Mouse (Mus musculus) midbrain, postnatal 0 days (tissue): Measurements from ENCODE around the gene Cwc15. TPM values are rescaled to one million over a fixed set of nuclear protein-coding genes. Genes with fewer than 3 reads are reported as not detected.

Experiments
- ATAC-seq: fragments of 200-750 bp; cut with Nextera tagmentation; 2 replicates; pipeline ENCODE4 v1.8.0; 2017; ENCODE audit warnings: moderate number of reproducible peaks, mild to moderate bottlenecking, moderate TSS enrichment, moderate library complexity; ENCODE audit not compliant: low FRiP score
- DNase-seq: peaks from one replicate; pipeline ENCODE4 v3.0.0-alpha.2; 2015; ENCODE audit warnings: low spot score
- H3K27ac ChIP-seq: fragments of 300-500 bp; sonication (generic); 2 replicates; pipeline ENCODE4 v1.5.1; 2014; ENCODE audit warnings: low read depth, mild to moderate bottlenecking, low read length, mixed read lengths
- H3K27me3 ChIP-seq: fragments of 300-500 bp; sonication (generic); 2 replicates; pipeline ENCODE4 v1.6.1; 2014; ENCODE audit warnings: low read length, control low read depth, mixed read lengths; ENCODE audit not compliant: insufficient read depth
- H3K36me3 ChIP-seq: fragments of 300-500 bp; sonication (generic); 2 replicates; pipeline ENCODE4 v1.6.1; 2014; ENCODE audit warnings: low read length, control low read depth, mixed read lengths; ENCODE audit not compliant: insufficient read depth
- H3K4me1 ChIP-seq: fragments of 300-500 bp; sonication (generic); 2 replicates; pipeline ENCODE4 v1.6.1; 2014; ENCODE audit warnings: mild to moderate bottlenecking, control low read depth, antibody characterized with exemption, low read length, mixed read lengths; ENCODE audit not compliant: insufficient read depth
- H3K4me2 ChIP-seq: fragments of 300-500 bp; sonication (generic); 2 replicates; pipeline ENCODE4 v1.6.1; 2014; ENCODE audit warnings: low read depth, mild to moderate bottlenecking, low read length, mixed read lengths; ENCODE audit not compliant: poor library complexity, severe bottlenecking
- H3K4me3 ChIP-seq: fragments of 300-500 bp; sonication (generic); 2 replicates; pipeline ENCODE4 v1.5.1; 2014; ENCODE audit warnings: low read depth, mild to moderate bottlenecking, low read length, moderate library complexity
- H3K9ac ChIP-seq: fragments of 300-500 bp; sonication (generic); replicated peaks from 2 replicates; pipeline ENCODE4 v1.6.1; 2014; ENCODE audit warnings: mild to moderate bottlenecking, low read length, moderate library complexity, mixed read lengths; ENCODE audit not compliant: poor library complexity, severe bottlenecking
- H3K9me3 ChIP-seq: fragments of 300-500 bp; sonication (generic); 2 replicates; pipeline ENCODE4 v1.6.1; 2016; ENCODE audit warnings: low read length, control low read depth
- CTCF ChIP-seq: IDR thresholded peaks from 2 replicates; pipeline ENCODE4 v1.5.1; 2016; ENCODE audit warnings: antibody characterized with exemption, mild to moderate bottlenecking
- WGBS: fragments of 180-500 bp; shearing (Covaris S2); extraction: QIAGEN DNeasy Blood & Tissue Kit; methylation state at CpG from one replicate; pipeline ENCODE4 v1.1.7; 2014; 5-methylcytosine and 5-hydroxymethylcytosine counted together
- polyA plus RNA-seq: library from polyadenylated mRNA; unstranded; fragments of >200 nt; fragmentation: Nextera tagmentation; extraction: Ambion mirVana; gene quantifications from 2 replicates; pipeline ENCODE4 v1.2.1, GENCODE M21; 2015
- total RNA-seq: library from RNA; depleted of rRNA; stranded (reverse); fragments of >200 nt; gene quantifications from 2 replicates; pipeline ENCODE4 v1.2.3, GENCODE M21; 2014; rRNA removed

The Cwc15 gene
- total and polyA plus RNA-seq, 2 experiments from 2014 or later: 50.4 to 140 TPM

- Histone ChIP-seq H3K4me2 (no peak overlapping the region), H3K27ac (no peak overlapping the region), H3K36me3 (peaks cover 45% of the 10 kb centered on the region), H3K4me1 (no peaks in the 10 kb centered on the region), H3K4me3 (no peak overlapping the region), H3K27me3 (no peaks in the 10 kb centered on the region), H3K9me3 (no peaks in the 10 kb centered on the region), H3K9ac (no peak overlapping the region)
- 91% methylated on average over 9 of the region's 9 CpGs for WGBS
- ATAC-seq (no peak), DNase-seq (no peak)
- no peak for TF ChIP-seq CTCF
Measured at GRCm38 (mm10) chr9:14559996-14560395, 59.6 kb downstream of the Cwc15 start.

Other genes with a start within 250 kb of the Cwc15 start
- gene Sesn3, start 225.6 kb upstream of the Cwc15 start, total RNA-seq: 59.2 and 73.0 TPM in 2 replicates
- gene Sesn3, start 225.6 kb upstream of the Cwc15 start, polyA plus RNA-seq: 18.2 and 22.9 TPM in 2 replicates
- 79.8 and 92.3 TPM in 2 replicates for gene Endod1, start 119.1 kb upstream of the Cwc15 start, total RNA-seq
- 40.6 and 43.1 TPM in 2 replicates for gene Endod1, start 119.1 kb upstream of the Cwc15 start, polyA plus RNA-seq
- gene Kdm4d, start 135 bp upstream of the Cwc15 start, total RNA-seq: 1.4 and 2.2 TPM in 2 replicates
- 1.6 and 2.1 TPM in 2 replicates for gene Kdm4d, start 135 bp upstream of the Cwc15 start, polyA plus RNA-seq
- gene Amotl1, start 144.4 kb downstream of the Cwc15 start, total RNA-seq: 26.2 and 30.8 TPM in 2 replicates
- gene Amotl1, start 144.4 kb downstream of the Cwc15 start, polyA plus RNA-seq: 5.4 and 5.8 TPM in 2 replicates
- 0.94 and 1.3 TPM in 2 replicates for gene Piwil4, start 240.1 kb downstream of the Cwc15 start, total RNA-seq
- 0.49 and 0.55 TPM in 2 replicates for gene Piwil4, start 240.1 kb downstream of the Cwc15 start, polyA plus RNA-seq